Mouse (Mus musculus) adrenal gland, postnatal 36 days (tissue): Measurements from ENCODE around the gene Fam168b. TPM values are rescaled to one million over a fixed set of nuclear protein-coding genes. Genes with fewer than 3 reads are reported as not detected.

Experiments
- DNase-seq, 2 experiments: peaks; one replicate each; pipeline ENCODE4 v3.0.0; 2021; ENCODE audit warnings: mixed read lengths in 1 of 2
- long read RNA-seq, 2 experiments: library from polyadenylated mRNA; stranded (forward); transcript quantifications; one replicate each; pipeline ENCODE4 v2.0.0; 2021; ENCODE audit warnings: borderline sequencing depth in 2 of 2
- total RNA-seq, 2 experiments: library from RNA; stranded (reverse); gene quantifications; 2 replicates each; pipeline ENCODE4 v1.2.3; 2021

Gene Fam168b
- total RNA-seq: 100 to 1,000 TPM; 133 to 149 TPM
- long read RNA-seq, experiment 1, full-length matches to known transcripts: 25 of 76 reads
- long read RNA-seq, experiment 1, partial matches to known transcripts: 8 of 76 reads
- long read RNA-seq, experiment 1, other reads (novel, unspliced or antisense): 43 of 76 reads
- long read RNA-seq, experiment 2, full-length matches to known transcripts: 15 of 24 reads
- long read RNA-seq, experiment 2, partial matches to known transcripts: 1 of 24 reads
- long read RNA-seq, experiment 2, other reads (novel, unspliced or antisense): 8 of 24 reads

GRCm38 (mm10) chr1:34842887-34843618 is at the start of gene Fam168b:
TSS of gene Fam168b (minus strand) at chr1:34843065.
- DNase-seq: peak; percentile 87 to 92

DNA sequence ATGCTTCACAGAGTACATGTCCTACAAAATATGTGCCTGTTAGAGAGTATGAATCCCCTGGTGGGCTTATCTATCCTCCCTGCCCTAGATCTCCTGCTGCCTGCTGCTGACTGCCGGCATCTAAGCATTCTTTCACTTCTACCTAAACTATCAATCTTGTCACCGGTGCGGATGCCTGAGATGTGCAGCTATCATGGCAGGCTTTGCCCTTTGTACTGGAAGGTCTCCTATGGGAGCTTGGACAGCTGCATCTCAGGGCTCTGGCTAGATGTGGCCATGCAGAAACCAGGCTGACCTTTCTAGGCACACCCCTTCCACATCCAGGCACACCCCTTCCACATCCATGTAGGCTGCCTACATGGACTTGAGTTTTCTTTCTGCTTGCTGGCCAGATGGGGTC is 49.6 kb upstream of the Fam168b start:
- DNase-seq: no peak

- DNase-seq: peak; percentile 34 to 55
Measured at GRCm38 (mm10) chr1:34891559-34892289, 48.9 kb upstream of the Fam168b start.

DNA sequence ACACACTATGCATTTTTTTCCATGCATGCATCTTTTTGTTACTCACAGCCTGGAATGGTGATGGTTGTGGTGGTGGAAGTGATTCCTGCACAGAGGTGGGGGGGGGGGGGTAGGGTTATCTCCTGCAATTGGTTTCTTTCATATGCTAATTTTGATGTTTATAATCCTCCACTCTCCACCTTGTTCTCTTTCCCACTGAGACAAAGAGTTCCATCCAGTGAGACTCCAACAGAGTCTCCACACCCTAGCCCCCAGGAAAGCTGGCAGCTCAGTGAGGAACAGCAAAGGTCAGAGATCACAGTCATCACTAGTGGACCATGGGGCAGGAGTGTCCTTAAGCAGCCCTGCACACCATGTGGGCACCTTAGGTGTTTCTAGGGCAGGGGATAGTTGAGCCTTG is 40.9 kb upstream of the Fam168b start:
- no peak for DNase-seq

- no peak for DNase-seq
Measured at GRCm38 (mm10) chr1:34879611-34880010, 36.7 kb upstream of the Fam168b start.

DNA sequence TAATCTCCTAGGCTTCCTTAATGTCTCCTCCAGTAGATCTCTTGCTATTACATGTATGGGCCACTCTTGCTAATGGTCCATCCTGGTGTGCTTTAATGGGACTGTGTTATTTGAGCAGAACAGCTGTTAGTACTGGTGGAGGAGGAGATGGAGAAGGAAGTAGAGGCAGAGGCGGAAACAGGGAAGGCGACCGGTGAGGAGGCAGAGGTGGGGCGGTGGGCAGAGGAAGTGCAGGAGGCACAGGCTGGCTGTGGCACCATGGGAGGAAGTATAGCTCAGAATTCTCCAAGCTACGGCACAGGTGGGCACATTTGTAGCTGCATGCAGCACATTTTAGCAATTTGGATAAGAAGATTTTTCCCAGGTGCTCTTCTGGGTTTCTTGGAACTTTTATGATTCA is 30.7 kb upstream of the Fam168b start:
- no peak for DNase-seq

DNA sequence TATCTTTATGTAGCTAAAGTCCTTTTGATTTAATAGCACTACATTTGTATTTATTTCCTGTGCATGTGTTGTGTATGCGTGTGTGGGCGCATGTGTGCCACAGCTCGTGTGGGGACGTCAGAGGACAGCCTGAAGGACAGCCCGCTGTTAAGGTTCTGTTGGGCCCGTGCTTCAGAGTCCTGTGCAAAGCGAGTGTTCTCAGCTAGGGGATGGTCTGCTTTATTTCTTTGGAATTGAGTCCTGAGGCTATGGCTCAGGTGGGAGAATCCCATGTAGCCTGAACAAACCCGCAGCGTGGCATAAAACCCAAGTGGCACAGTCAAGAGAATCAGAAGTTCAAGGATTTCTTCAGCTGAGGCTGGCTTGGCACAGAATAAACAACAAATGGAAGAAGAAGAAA is 28.3 kb upstream of the Fam168b start:
- DNase-seq: no peak

DNA sequence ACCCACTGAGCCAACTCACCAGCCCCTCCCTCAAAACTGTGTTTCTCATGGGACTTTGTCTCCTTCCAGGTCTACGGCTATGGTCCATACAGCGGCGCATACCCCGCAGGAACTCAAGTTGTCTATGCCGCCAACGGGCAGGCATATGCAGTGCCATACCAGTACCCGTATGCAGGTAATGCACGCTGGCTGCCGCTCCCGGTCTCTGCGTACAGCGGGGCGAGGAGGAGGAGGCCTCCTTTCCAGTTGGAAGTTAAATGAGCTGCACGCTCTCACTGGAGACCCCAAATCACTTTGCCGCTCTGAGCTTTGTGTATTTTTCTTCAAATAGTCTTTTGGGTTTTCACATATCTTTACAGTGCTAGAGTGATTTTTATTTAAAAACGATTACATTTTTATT is 26.4 kb upstream of the Fam168b start:
- DNase-seq: no peak

GRCm38 (mm10) chr1:34868391-34868790 is 25.5 kb upstream of the Fam168b start:
- no peak for DNase-seq

DNA sequence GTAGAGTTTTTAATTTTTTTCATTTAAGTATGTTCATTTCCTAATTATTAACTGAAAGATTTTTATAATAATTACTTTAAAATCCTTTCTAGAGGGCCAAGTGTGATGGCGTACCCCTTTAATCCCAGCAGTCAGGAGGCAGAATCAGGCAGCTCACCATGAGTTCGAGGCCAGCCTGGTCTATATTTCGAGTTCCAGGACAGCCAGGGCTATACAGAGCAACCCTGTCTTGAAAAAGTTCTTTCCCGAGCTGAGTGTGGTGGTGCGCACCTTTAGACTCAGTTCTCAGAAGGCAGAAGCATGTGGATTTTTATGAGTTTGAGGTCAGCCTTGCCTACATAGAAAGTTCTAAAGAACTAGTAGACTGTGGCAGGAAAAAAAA is 24.7 kb upstream of the Fam168b start:
- no peak for DNase-seq

- DNase-seq: peak; percentile 92 to 93
Measured at GRCm38 (mm10) chr1:34866815-34867573, 24.1 kb upstream of the Fam168b start.

- DNase-seq: no peak
Measured at GRCm38 (mm10) chr1:34865866-34866265, 23.0 kb upstream of the Fam168b start.

- DNase-seq: no peak
Measured at GRCm38 (mm10) chr1:34864243-34864642, 21.4 kb upstream of the Fam168b start.

DNA sequence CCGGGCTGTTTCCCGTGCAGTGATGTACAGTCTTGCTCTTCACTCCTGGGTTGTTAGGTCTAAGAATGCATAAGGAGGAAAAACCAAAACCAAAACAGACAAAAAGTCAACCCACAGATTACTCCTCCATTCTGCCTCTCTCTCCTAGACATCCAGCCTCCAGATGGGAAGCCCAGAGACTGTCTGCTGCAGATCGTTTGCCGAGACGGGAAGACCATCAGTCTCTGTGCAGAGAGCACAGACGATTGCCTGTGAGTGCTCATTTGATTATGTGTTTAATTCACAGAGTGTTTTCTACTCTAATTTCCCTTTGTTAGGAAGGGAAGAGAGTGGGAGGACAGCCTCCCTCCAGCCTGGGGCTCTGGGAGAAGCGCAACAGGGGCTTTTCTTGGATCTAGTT is 20.5 kb upstream of the Fam168b start:
- DNase-seq: no peak

DNA sequence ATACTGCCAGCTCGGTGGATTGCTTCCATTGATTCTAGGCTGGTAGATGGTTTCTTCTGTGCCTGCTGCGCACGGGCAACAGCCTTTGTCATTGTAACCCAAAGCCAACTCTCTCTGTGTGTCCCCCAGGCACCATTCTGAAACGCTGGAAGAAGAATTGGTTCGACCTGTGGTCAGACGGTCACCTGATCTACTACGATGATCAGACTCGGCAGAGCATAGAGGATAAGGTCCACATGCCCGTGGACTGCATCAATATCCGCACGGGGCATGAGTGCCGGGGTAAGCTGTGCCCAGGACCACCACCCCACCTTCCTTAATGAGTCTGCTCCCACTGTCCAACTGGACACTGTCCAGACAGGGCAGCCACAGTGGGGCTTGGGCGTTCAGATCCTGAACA is 20.0 kb upstream of the Fam168b start:
- DNase-seq: no peak

GRCm38 (mm10) chr1:34860205-34860604 is 17.3 kb upstream of the Fam168b start:
- no peak for DNase-seq

- DNase-seq: no peak
Measured at GRCm38 (mm10) chr1:34859761-34860160, 16.9 kb upstream of the Fam168b start.

DNA sequence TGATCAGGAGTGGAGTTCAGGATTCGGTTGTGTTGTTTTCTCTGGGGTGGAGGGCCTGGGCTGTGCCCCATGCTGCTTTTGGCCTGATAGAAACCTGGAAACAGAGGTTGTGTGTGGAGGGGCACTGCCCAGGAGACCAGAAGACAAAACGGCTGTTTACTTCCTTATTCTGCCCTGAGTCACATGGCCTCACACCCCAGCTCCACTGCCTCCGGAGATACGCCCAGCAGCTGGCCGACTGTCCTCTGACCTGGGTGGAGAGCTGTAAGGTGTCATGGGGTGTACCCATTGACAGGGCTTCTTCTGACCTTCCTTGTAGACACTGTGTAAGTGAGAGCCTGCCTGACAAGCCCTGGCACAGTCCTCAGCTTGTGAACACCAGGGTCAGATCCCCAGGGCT is 15.8 kb upstream of the Fam168b start:
- DNase-seq: no peak

- no peak for DNase-seq
Measured at GRCm38 (mm10) chr1:34855056-34855739, 12.3 kb upstream of the Fam168b start.

DNA sequence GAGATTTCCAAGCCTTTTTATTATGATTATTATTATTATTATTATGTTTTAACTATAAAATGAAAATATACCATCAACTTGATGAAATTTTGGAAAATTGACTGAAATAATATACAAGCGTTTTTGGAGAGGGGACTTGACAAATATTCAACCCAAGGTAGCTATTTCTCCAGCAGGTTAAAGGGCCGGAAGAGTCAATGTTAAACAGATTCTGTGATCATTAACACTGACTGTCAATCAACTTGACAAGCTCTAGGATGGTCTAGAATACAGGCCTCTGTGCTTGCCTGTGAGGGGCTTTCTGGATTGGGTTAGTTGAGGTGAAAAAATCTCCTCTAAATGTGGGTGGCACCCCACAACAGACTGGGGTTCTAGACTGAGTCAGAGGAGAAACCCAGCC is 10.9 kb upstream of the Fam168b start:
- no peak for DNase-seq

GRCm38 (mm10) chr1:34852116-34852878 is 9.4 kb upstream of the Fam168b start:
- DNase-seq: no peak
